Mouse (Mus musculus): Measurements from ENCODE around the gene Sult1b1.
"Not testable (repeated sequence)": the region's sequence is repeated elsewhere in the genome, so short reads cannot be mapped to it uniquely, and the experiment has no call there.

The Sult1b1 gene

DNA sequence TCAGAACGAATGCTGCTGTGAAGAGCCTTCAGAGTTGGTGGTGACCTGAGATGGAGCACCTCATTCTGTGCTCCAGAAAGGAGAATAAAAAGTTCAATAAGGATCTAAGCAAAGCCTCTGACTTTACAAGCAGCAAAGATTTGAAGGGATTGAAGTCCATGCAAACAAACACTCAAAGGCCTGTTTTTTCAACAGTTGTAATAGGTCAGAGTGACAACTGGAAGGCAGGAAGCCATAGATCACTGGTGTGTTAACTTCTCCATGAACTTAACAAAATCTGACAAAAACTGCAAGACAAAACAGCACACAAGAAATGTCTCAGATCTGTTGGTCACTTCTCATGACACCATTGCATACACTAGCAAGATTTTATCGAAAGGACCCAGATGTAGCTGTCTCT is at the start of gene Sult1b1:
Gene Sult1b1 (minus strand): TSS at position 85 of the 400 bp plus-strand sequence.
- ATAC-seq (ENCODE audit: low TSS enrichment) = no peak

DNA sequence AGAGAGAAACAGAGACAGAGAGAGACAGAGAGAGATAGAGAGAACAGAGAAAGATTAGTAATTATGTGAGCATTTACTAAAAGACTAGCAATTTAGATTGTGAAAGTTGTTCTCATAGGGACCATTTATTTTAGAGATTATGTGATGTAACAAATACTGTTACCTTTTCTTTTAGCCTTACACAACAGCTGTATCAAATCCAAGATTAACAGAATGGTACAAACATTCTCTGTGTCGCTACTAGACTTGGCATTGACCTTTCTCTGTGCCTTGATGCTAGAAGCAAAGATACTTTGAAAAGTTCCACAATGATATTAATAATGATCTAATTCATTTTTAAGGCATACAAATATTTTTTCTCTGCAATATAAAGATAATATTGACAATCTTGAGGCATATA is 42.4 kb upstream of the Sult1b1 start:
- no peak for ATAC-seq (ENCODE audit: low TSS enrichment)

DNA sequence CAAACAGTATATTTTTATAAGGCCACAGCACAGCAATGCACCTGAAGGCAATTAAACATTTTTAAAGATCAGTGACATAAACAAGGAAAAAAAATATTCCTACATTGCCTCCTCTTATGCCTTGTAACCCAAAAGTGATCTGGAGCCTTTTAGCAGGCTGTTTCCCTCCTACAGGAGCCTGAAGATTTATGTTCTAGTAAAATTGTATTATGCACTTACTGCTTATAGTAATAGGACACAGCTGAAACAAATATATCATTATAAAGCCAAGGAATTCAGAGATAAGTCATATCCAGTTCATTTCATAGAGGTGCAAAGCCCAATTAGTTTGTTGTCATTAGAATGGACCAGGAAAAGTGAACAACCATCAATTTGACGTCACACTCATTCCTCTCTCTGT is 36.2 kb upstream of the Sult1b1 start:
- ATAC-seq (ENCODE audit: low TSS enrichment) = no peak

DNA sequence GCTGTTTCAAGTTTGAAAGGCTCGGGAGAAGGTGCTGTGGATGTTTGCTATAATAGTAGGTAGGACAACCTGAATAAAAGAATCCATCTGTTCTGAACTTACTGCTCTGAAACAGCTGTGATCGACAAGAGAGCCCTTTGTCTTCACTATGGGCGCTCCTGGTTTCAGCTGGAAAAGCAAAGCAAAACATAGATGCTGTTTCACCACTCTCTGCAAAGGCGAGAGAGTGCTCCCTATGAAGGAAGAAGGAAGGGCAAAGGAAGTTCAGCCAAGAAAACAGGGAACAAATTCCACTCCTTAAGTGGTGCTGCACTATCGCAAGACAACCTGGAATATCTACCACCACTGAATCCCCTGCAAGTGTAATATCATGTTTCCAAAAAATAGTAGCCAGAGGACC is 35.5 kb upstream of the Sult1b1 start:
- ATAC-seq (ENCODE audit: low TSS enrichment) = no peak

DNA sequence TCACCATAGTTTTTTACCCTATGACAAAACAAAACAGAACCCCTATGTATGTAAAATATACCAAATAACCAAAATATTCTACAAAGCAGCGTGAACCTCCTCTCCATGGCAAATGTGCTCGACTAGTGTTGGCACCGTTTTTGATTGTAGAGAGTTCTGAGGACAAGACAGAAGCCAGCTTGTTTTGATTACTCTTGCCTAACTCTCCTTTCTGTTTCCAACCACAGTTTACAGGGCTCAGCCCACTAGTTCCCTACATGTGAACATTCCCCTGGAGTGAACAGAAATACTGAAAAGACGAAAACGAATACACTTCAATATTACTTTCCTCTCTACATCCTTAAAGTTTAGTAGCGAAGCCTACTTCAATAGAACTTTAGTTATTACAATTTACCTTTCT is 34.8 kb upstream of the Sult1b1 start:
- ATAC-seq (ENCODE audit: low TSS enrichment) = no peak

DNA sequence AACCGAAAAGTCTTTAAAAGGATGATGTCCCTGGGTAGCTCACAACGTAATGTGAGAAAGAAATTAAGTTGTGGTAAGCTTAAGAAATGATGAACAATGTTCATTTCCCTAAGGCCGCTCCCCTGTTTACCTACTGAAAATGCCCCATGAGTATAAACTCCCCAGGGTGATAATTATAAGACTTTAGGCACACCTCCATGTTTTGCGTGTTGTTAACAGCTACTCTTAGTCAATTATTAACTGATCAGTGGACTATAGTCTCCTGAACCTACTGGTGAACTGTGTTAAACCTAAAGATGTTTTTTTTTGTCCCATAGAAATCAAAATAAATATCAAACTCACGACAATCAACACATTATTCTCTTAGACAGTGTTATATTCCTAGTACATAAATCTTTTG is 30.9 kb upstream of the Sult1b1 start, which contains the start of gene Sult1d1:
Gene Sult1d1 (minus strand): TSS at position 183 of the 400 bp plus-strand sequence.
- ATAC-seq (ENCODE audit: low TSS enrichment) = no peak

DNA sequence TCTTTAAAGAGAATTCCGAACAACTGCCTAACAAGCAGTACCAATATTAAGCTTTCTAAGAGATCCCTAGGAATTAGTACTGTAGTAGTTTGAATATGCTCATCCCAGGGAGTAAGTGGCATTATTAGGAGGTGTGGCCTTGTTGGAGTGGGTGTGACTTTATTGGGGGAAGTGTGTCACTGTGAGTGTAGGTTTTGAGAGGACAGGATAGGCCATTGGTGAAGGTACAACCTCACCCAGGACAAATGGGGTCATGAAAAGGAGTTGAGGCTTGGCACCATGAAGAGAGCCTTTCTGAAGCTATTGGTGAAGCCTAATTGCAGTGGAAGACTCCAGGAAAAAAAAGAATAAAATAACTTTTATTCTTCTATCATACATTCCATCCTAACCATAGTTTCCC is 29.3 kb upstream of the Sult1b1 start:
- ATAC-seq (ENCODE audit: low TSS enrichment) = no peak

DNA sequence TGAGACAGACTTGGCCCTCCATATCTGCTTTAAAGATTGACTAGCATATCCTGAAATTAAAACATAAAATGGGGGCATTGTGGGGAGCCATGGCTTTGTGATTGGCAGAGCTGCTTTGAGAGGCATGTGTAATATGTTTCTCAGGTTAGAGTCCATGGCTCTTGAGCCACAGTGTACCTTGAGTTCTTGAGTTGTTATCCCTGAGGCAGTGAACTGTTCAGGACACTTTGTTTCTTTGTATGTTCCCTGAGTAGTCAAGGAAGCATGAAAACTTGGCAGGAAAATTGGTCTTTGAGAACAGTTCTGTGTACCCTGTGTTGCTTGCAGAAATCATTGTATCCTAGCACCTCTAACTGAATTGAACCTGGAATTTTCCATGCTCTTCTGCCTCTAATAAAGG is 25.0 kb upstream of the Sult1b1 start:
- ATAC-seq (ENCODE audit: low TSS enrichment) = no peak

DNA sequence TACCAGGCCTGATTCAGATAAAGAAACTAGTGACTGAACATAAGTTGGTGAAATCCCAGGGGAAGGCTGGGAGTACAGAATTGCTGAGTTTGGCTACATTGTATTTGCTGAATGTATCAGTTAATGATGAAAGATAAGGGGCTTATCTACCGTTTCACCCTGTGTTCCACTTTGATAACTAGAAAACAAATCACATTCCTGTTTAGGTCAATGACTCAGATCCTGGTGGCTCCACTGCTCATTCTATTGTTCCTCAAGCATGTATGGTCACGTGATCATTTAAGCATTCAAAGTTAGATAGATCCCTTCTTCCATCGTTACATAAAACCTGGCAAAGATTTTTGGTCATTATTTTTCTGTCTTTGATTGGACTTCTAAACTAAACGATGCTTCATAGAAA is 24.5 kb upstream of the Sult1b1 start:
- ATAC-seq (ENCODE audit: low TSS enrichment) = no peak

DNA sequence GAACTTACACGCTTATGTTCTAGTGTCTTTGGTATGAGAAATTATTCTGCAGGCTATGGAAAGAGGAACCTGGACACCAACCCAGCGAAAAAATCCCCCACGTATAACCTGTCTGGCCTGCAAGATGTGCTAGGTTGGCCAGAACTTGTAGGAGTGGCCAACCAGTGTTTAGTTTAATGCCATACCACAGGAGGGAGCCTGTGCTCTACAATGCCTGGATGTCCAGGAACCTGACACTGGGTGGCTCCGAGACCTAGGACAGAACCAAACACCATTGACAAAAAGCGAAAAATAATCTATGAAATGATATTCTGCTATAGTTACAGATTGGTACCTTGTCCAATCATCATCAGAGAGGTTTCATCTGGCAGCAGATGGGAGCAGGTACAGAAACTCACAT is 22.1 kb upstream of the Sult1b1 start:
- no peak for ATAC-seq (ENCODE audit: low TSS enrichment)

DNA sequence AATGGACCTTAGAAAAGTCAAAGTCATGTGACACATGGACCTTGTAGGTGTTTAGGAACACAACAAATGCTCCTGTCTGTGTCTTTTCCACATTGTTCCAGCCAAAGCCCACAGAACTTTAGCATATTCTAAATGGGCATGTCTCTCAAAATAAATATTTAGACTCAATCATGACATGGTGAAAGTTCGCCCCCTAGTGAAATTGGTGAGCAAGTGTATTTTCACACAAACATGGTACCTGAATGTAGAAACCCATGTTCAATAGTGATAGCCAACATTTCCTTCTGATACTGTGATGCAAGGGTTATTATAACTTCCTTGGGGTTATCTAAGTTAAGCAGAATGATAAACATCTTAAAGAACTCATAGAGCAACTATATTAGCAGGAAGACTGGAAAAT is 12.9 kb upstream of the Sult1b1 start:
- ATAC-seq (ENCODE audit: low TSS enrichment) = no peak

DNA sequence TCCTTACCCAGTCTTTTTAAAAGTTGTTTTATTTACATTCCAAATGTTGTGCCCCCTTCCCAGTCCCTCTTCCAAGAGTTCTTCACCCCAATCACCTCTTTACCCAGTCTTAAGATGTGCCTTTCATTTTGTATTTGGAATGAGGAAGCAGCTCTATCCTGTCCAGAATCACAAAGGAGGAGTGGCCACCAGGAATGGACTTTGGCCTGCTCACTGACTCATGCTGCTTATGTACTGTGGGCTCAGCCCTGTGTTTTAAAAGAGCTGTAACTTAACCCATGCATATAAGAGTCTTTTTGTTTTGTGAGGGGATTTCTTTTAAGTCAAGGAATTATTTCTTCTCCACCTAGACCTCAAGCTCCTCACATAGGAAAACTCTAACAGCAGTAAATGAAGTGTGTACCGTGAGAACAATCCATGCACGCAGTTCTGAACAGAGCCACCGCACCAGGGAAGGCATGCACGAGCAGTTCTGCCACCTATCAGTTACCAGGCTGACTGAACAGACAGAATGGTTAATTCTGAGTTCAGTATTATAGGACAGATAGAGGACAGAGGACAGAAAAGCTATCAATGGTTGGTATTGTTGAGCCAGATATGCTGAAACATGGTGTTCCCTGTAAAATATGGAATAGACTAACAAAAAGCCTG is 1.9 kb downstream of the Sult1b1 start:
- ATAC-seq (ENCODE audit: low TSS enrichment) = no peak

DNA sequence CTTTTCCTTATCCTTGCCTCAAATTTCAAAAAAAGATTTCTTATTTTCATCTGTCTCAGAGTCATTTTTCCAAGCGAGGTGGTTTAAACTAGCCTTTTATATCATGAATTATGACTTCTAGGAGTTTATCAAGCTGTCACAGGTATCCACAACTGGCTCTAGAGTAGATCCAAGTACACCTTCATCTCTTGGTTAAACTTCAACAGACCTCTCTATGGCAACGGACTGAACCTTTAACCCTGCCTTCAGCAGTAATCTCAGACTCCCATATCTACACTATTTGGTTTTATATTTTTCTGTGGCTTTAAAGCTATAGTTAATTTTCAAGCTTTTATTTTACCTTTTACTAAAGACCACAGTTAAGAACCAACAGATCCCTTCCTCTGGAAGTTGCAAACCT is 5.7 kb downstream of the Sult1b1 start:
- ATAC-seq (ENCODE audit: low TSS enrichment) = no peak

DNA sequence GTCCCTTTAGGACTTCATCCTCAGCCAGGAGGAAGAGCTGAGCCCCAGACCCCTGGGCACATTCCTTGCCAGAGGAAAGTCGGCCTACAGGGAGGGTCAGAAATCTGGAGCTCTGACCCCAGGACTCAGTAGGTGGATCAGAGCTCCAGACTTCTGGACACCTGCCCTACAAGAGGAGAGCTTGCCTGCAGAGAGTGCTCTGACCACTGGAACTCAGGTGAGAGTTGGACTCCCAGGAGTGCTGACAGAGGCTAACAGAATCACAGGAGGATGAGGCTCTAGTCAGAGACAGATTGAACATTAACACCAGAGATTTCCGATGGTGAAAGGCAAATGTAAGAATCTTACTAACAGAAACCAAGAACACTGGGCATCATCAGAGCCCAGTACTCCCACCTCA is 14.4 kb downstream of the Sult1b1 start:
- not testable (repeated sequence) for ATAC-seq (ENCODE audit: low TSS enrichment)

DNA sequence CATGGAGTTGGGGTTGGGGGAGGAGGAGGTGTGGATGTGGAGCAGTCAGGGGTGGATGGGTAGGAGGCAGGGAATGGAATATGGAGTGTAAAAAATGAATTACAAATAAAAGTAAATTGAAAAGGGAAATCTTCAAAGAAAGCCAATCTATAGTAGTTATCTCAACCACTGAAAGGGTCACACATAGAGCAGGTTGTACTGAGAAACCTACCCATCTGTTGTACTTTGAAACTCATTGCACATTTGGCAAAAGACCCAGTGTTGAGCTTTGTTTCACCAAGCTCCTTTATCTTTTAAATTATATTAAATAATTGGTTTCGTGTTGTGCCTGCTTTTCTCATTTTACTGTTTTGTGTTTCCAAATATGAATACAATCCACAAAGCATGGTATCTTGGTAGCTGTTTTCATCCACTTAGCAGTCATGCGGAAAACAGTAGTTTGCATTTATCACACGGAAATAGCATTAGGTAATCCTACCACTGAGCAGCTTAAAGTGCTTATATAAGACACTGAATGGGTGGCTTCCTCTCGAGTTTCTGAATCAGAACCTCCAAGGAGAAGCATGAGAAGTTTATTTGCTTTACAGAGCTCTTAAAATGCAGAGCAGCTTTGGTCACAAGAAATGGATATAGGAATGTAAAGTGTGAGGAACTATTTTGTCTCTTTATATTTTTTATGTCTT is 32.1 kb downstream of the Sult1b1 start:
- ATAC-seq (ENCODE audit: low TSS enrichment) = peak; percentile 84

DNA sequence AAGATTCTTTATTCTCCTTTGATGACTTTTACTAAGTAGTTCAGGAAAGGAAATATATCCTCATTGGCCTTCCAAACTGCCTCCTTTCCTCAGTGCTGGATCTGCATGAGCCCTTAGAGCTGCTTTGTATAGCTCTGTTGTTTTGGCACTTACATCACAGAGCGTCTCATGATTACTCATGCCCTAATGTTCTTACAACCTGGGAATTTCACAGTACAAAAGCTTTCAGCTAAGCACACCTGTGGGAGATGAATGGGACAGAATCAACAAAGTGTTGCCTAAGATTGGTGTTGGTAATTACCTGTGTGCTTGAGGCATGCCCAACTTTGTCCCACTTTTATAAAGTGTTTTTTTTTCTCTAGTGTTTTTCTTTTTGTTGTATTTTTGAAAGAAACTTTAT is 35.3 kb downstream of the Sult1b1 start:
- ATAC-seq (ENCODE audit: low TSS enrichment) = no peak

DNA sequence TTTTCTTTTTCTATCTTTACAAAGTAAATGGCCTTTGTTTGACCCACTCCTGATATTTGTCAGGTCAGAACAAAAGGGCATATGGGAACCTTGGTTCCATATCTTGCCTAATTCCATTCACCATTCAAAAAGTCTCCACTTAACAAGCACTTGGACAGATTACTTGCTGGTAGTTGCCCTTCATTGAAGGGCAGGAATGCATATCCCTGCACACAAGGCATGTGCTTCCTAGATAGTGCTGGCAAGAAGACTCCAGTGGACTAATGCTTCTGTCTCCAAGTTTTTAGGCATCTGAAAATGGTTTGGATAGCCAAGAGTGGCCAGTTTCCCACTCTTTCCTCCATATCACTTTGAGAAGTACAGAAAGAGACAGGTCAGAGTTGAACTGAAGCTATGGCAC is 38.7 kb downstream of the Sult1b1 start:
- no peak for ATAC-seq (ENCODE audit: low TSS enrichment)

DNA sequence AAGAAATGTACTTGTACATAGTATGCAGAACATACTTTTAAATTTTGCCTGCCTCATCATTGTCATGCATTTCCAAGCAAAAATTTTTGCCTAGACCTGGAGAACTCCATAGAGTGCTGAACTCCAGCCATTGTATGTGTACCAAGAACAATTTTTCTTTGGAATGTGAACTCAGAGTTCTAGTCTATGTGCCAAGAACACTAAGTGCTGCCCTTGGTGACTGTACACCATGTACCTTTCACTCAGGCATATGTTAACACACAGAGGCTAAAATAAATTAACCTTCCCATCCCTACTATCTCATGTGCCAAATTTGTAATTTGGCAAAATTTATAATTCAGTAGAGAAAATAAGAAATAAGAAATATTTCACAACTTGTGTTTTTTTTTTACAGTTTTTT is 39.1 kb downstream of the Sult1b1 start:
- ATAC-seq (ENCODE audit: low TSS enrichment) = no peak

DNA sequence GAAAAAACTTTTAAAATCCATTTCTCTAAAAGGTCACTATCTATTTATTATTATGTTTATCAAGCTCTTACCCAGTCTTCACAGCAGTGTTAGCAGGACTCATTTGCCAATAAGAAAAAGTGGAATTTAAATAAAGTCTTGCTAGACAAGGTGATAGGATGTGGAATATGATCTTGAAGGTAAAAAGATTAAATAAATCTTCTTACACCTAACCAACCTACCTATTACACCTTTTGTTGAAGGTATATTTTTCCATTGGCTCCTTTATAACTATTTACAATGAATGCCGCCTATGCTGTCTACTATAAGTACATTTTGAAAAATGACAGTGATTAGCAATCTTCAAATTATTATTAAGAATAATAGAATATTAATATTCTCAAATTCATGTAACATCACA is 47.2 kb downstream of the Sult1b1 start, which contains the start of gene Ugt2a1:
Gene Ugt2a1 (minus strand): TSS at position 101 of the 400 bp plus-strand sequence.
- no peak for ATAC-seq (ENCODE audit: low TSS enrichment)

DNA sequence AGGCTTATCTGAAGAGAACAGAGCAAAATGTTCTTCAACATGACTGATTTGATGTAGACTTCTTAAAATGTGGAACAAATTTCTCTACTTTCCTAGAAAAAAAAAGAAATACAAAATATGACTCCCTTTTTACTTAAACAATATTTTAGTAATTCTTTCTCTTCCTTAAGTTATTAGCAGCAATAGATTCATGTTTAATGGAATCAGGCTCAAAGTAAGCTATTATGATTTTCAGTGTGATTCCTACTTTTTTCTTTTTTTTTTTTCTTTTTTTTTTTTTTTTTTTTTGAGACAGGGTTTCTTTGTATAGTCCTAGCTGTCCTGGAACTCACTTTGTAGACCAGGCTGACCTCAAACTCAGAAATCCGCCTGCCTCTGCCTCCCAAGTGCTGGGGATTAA is 51.3 kb downstream of the Sult1b1 start, which contains the start of gene Gm43638:
Gene Gm43638 (minus strand): TSS at position 101 of the 400 bp plus-strand sequence.
- ATAC-seq (ENCODE audit: low TSS enrichment) = not testable (repeated sequence)

DNA sequence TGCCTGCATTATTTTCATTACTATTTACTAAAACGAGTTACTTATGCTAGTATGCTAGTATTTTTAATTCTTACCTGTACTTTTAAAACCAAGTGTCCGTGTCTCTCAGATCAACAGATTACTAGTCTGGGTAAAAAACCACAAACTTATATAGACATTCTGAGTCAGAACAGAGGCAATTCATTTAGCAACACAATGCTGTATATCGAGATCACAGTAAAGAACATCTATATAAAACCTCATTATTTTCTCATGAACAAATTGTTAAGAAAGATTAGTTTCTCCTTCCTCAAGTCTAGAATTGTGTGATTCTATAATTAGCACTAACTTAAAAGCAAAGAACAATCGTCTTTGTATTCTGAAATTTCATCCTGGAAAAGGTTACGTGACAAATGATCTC is 55.8 kb downstream of the Sult1b1 start, which contains the start of gene Ugt2a2:
Gene Ugt2a2 (minus strand): TSS at position 101 of the 400 bp plus-strand sequence.
- no peak for ATAC-seq (ENCODE audit: low TSS enrichment)
